9 mouse cellular contexts compared by ENCODE assay signal in the genomic region with DNA sequence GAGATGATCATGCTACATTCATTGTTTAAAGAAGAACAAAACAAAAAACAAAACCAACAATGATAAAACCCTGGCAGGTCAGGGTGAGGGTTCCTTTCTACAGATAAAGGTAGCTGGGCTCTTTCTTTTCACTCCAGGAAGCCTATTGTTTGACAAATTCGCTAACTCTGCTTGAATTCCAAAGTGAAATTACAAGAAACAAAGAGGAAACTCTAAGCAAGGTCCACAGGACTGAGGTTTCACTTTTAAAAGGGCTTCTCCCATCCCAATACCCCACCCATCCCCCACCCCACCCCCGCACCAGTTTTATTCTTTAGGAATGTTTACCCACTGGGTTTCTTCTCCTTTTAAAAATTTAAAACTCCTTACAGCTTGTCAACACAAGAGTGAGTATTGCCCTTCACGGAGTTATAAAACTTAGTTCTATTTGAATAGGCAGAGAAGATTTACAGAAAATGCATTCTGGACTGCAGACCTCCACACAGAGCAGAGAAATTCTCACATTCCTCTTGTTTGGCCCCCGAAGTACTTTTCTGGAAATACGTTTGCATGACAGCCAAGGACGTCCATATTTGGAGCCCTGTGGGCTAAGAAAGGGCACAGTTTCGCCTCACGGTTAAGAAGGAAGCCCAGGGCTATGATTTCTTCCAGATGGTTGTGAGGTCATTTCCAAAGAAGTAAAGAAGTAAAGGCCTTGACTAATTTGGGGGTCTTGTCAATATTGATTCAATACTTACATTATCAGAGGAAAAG. TPM values are rescaled to one million over a fixed set of nuclear protein-coding genes. Genes with fewer than 3 reads are reported as not detected.
DNase-seq lines count a peak whose midpoint lies in the region; ATAC-seq and TF ChIP-seq lines count a peak whose summit lies in the region.
"Had no signal": no experiment of that assay in that cellular context is flagged by ENCODE, and none has a peak within 500 bp of the region (broad histone marks: within the 10 kb centered on the region; RNA-seq: fewer than 3 reads in every experiment).

No protein-coding gene starts in this region.

- H3K36me3 ChIP-seq in forebrain, embryonic 10.5 days (replicated peaks) = no peaks in the 10 kb centered on the region
- no peaks in the 10 kb centered on the region for H3K36me3 ChIP-seq in forebrain, embryonic 14.5 days (ENCODE audit: control insufficient read depth, insufficient read depth, low read length)
- H3K36me3 ChIP-seq in lung, embryonic 16.5 days (ENCODE audit: control insufficient read depth, insufficient read depth, low read length) = no peaks in the 10 kb centered on the region

- no peak overlapping the region for H3K9ac ChIP-seq in forebrain, embryonic 14.5 days (ENCODE audit: low read length)
- 0 out of 2 replicates have a peak overlapping the region, but pooled peaks have one; percentile 39 for H3K9ac ChIP-seq in lung, embryonic 16.5 days (ENCODE audit: low read length)

- no peak for DNase-seq in forebrain, embryonic 10.5 days (ENCODE audit: extremely low spot score, low spot score)
- no peak for DNase-seq in forebrain, embryonic 14.5 days (ENCODE audit: low spot score)
- DNase-seq in lung, adult 2 months = no peak
- DNase-seq in fibroblast of lung, adult 2 months (ENCODE audit: low read depth) = peak; percentile 60
- peak; percentile 65 for DNase-seq in mesoderm, embryonic 11.5 days (ENCODE audit: low read depth, low spot score)
- DNase-seq in adrenal gland, adult (ENCODE audit: inconsistent age in 2 of 2, low spot score in 1 of 2) = no peak
- DNase-seq in ovary, postnatal 10 days (ENCODE audit: low spot score) = no peak
- DNase-seq: lung, postnatal 36 days had no signal

- TF ChIP-seq POLR2A in lung, adult 2 months (IDR thresholded peaks at IDR 0.05; ENCODE audit: borderline replicate concordance, extremely low read depth, low read depth, low read length) = no peak

- WGBS in forebrain, embryonic 10.5 days = 21% methylated on average over 8 of the region's 8 CpGs
- 22% methylated on average over 8 of the region's 8 CpGs for WGBS in forebrain, embryonic 14.5 days
- WGBS in lung, embryonic 16.5 days = 10% methylated on average over 8 of the region's 8 CpGs
- 16% methylated on average over 8 of the region's 8 CpGs for WGBS in lung, adult 2 months

- H3K9me3 ChIP-seq in forebrain, embryonic 10.5 days = no peaks in the 10 kb centered on the region
- H3K9me3 ChIP-seq in forebrain, embryonic 14.5 days (replicated peaks; ENCODE audit: control insufficient read depth, low read length) = no peaks in the 10 kb centered on the region
- H3K9me3 ChIP-seq in lung, embryonic 16.5 days (ENCODE audit: control insufficient read depth, low read length) = no peaks in the 10 kb centered on the region

- no peak overlapping the region for H3K4me2 ChIP-seq in forebrain, embryonic 14.5 days (ENCODE audit: low read length)
- peak overlapping the region; percentile 29 for H3K4me2 ChIP-seq in lung, embryonic 16.5 days (ENCODE audit: low read depth, low read length)

- peak overlapping the region; percentile 76 for H3K27ac ChIP-seq in forebrain, embryonic 10.5 days
- no peak overlapping the region for H3K27ac ChIP-seq in forebrain, embryonic 14.5 days (ENCODE audit: low read depth, low read length)
- peak overlapping the region; percentile 84 for H3K27ac ChIP-seq in lung, embryonic 16.5 days (ENCODE audit: low read length)

- no peak for ATAC-seq in forebrain, embryonic 14.5 days
- ATAC-seq in lung, embryonic 16.5 days (ENCODE audit: low read depth) = peak; percentile 65; the same call in 1 of the 2 replicates

- no peak for TF ChIP-seq CTCF in lung, adult 2 months (IDR thresholded peaks at IDR 0.05; ENCODE audit: insufficient read depth, low read length)

- no peak overlapping the region; the same call in 1 of the 2 replicates for H3K4me3 ChIP-seq in forebrain, embryonic 10.5 days
- no peak overlapping the region for H3K4me3 ChIP-seq in forebrain, embryonic 14.5 days (ENCODE audit: low read depth, low read length)
- H3K4me3 ChIP-seq in lung, embryonic 16.5 days (ENCODE audit: low read length) = no peak overlapping the region
- no peak overlapping the region for H3K4me3 ChIP-seq in lung, adult 2 months (replicated peaks; ENCODE audit: extremely low read depth, low read depth, low read length)

- peaks cover 19% of the 10 kb centered on the region for H3K4me1 ChIP-seq in forebrain, embryonic 10.5 days
- no peaks in the 10 kb centered on the region for H3K4me1 ChIP-seq in forebrain, embryonic 14.5 days (ENCODE audit: control insufficient read depth, insufficient read depth, low read length)
- H3K4me1 ChIP-seq in lung, embryonic 16.5 days (replicated peaks; ENCODE audit: control insufficient read depth, insufficient read depth, low read length) = peaks cover 16% of the 10 kb centered on the region
- H3K4me1 ChIP-seq in lung, adult 2 months (ENCODE audit: control insufficient read depth, insufficient read depth, low read length) = no peaks in the 10 kb centered on the region

- H3K27me3 ChIP-seq in forebrain, embryonic 10.5 days (ENCODE audit: poor library complexity, severe bottlenecking) = no peaks in the 10 kb centered on the region
- no peaks in the 10 kb centered on the region for H3K27me3 ChIP-seq in forebrain, embryonic 14.5 days (replicated peaks; ENCODE audit: control insufficient read depth, insufficient read depth, low read length)
- no peaks in the 10 kb centered on the region for H3K27me3 ChIP-seq in lung, embryonic 16.5 days (ENCODE audit: control insufficient read depth, insufficient read depth, low read depth, low read length)

RNA-seq across cellular contexts. Expression of a gene that starts 47.3 kb away (rescaled TPM):
- polyA plus RNA-seq in forebrain, embryonic 10.5 days (2016; fragmentation: Nextera tagmentation; extraction: Ambion mirVana) = 20.1 and 20.4 TPM in 2 replicates
- 9.8 and 12.6 TPM in 2 replicates for polyA plus RNA-seq in forebrain, embryonic 14.5 days (2014; fragmentation: Nextera tagmentation; extraction: Ambion mirVana)
- polyA plus RNA-seq in lung, embryonic 16.5 days (2015; fragmentation: Nextera tagmentation; extraction: Ambion mirVana) = 38.3 and 47.4 TPM in 2 replicates
- 45.4 and 60.5 TPM in 2 replicates for polyA plus RNA-seq in lung, adult 2 months (2012; rRNA removed)

Comparison
In these comparisons a context has a peak if more than half of its experiments do, and no peak if none do; other contexts are left out.
1. DNase-seq: peak in fibroblast of lung, adult 2 months (single experiment) and mesoderm, embryonic 11.5 days (single experiment); none in forebrain, embryonic 10.5 days (single experiment), forebrain, embryonic 14.5 days (single experiment), lung, adult 2 months (single experiment), adrenal gland, adult (0 of 2) and ovary, postnatal 10 days (single experiment).